8 mouse cellular contexts compared by ENCODE assay signal in the genomic region with DNA sequence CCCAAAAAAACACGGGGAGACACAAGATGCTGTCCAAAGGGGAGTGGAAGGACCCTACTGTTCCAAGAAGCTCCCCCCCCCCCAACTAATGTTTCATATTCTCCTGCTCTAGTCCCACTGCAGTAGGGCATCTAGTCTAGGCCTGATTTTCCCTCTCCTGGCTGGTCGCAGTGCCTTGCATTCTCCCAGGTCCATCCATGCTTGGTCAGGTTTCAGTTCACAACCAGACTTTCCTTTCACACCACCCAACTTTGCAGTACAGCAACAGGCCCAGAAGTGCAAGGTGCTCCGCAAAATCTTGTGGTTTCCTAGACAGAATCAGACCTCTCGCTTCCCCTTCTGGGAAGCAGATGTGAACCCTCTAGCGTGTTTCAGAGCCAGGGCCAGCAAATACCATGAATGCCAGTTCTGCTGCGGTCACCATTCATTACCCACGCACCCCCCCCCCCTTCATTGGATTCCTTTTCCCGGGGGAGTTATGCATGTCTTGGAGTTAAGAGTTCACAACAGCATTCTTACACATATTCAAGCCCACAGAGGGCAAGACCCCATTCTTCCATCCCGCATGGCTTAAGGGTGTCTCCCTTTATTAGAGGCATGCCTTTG. TPM values are rescaled to one million over a fixed set of nuclear protein-coding genes. Genes with fewer than 3 reads are reported as not detected.
DNase-seq lines count a peak whose midpoint lies in the region; ATAC-seq lines count a peak whose summit lies in the region.

No protein-coding gene starts in this region.

- H3K9me3 ChIP-seq in heart, embryonic 14.5 days (ENCODE audit: control insufficient read depth, low read length) = no peaks in the 10 kb centered on the region
- H3K9me3 ChIP-seq in embryonic facial prominence, embryonic 12.5 days = no peaks in the 10 kb centered on the region
- H3K9me3 ChIP-seq in limb, embryonic 11.5 days (ENCODE audit: control insufficient read depth, low read length) = no peaks in the 10 kb centered on the region

- WGBS in heart, embryonic 14.5 days = 40% methylated on average over 9 of the region's 9 CpGs
- 42% methylated on average over 9 of the region's 9 CpGs for WGBS in embryonic facial prominence, embryonic 12.5 days
- 56% methylated on average over 9 of the region's 9 CpGs for WGBS in limb, embryonic 11.5 days

- no peak for DNase-seq in heart, postnatal 4 days
- DNase-seq in limb, embryonic 11.5 days (ENCODE audit: low spot score) = peak; percentile 45
- DNase-seq in neural tube, embryonic 10.5 days (ENCODE audit: extremely low spot score, low spot score) = peak; percentile 49
- no peak for DNase-seq in retina, postnatal 1 day
- DNase-seq in right cerebral cortex, postnatal 4 days = no peak
- DNase-seq in cerebellum, adult 18-20 months = no peak

- H3K4me3 ChIP-seq in heart, embryonic 14.5 days (ENCODE audit: control insufficient read depth in 1 of 2, insufficient read depth in 1 of 2, low read depth in 1 of 2, low read length in 2 of 2) = peak overlapping the region in 1 of 2 experiments; percentile 69; a peak in 2 of 4 replicates
- peak overlapping the region; percentile 51 for H3K4me3 ChIP-seq in embryonic facial prominence, embryonic 12.5 days
- peak overlapping the region; percentile 47; the same call in 1 of the 2 replicates for H3K4me3 ChIP-seq in limb, embryonic 11.5 days (ENCODE audit: low read depth, low read length)

- no peak for ATAC-seq in heart, embryonic 14.5 days (ENCODE audit: insufficient number of reproducible peaks, insufficient read depth, low FRiP score, low read depth)
- no peak for ATAC-seq in embryonic facial prominence, embryonic 12.5 days (ENCODE audit: insufficient number of reproducible peaks, insufficient read depth, low FRiP score, low TSS enrichment)
- no peak for ATAC-seq in limb, embryonic 11.5 days (ENCODE audit: insufficient number of reproducible peaks, low FRiP score, low TSS enrichment, low read depth)

- no peaks in the 10 kb centered on the region for H3K36me3 ChIP-seq in heart, embryonic 14.5 days (ENCODE audit: control insufficient read depth, insufficient read depth, low read length)
- no peaks in the 10 kb centered on the region for H3K36me3 ChIP-seq in embryonic facial prominence, embryonic 12.5 days
- H3K36me3 ChIP-seq in limb, embryonic 11.5 days (ENCODE audit: control insufficient read depth, insufficient read depth, low read length) = no peaks in the 10 kb centered on the region

- peak overlapping the region; percentile 28 to 99 for H3K27ac ChIP-seq in heart, embryonic 14.5 days (replicated peaks in 1 of 2; ENCODE audit: control insufficient read depth in 1 of 2, insufficient read depth in 1 of 2, low read depth in 2 of 2, low read length in 2 of 2)
- H3K27ac ChIP-seq in embryonic facial prominence, embryonic 12.5 days = peak overlapping the region; percentile 98
- no peak overlapping the region; the same call in 1 of the 2 replicates for H3K27ac ChIP-seq in limb, embryonic 11.5 days (replicated peaks; ENCODE audit: low read depth, low read length)

- peak overlapping the region; percentile 75 for H3K4me2 ChIP-seq in heart, embryonic 14.5 days (ENCODE audit: low read length)
- H3K4me2 ChIP-seq in embryonic facial prominence, embryonic 12.5 days (replicated peaks) = peak overlapping the region; percentile 50
- H3K4me2 ChIP-seq in limb, embryonic 11.5 days (ENCODE audit: low read depth, severe bottlenecking) = peak overlapping the region; percentile 49

- H3K9ac ChIP-seq in heart, embryonic 14.5 days (ENCODE audit: low read length) = peak overlapping the region; percentile 85; the same call in 1 of the 2 replicates
- H3K9ac ChIP-seq in embryonic facial prominence, embryonic 12.5 days = no peak overlapping the region
- H3K9ac ChIP-seq in limb, embryonic 11.5 days (ENCODE audit: low read length) = no peak overlapping the region

- H3K4me1 ChIP-seq in heart, embryonic 14.5 days (ENCODE audit: control insufficient read depth in 2 of 2, insufficient read depth in 2 of 2, low read length in 2 of 2) = peaks cover 10 to 21% of the 10 kb centered on the region in 2 experiments
- H3K4me1 ChIP-seq in embryonic facial prominence, embryonic 12.5 days = peaks cover 9% of the 10 kb centered on the region
- H3K4me1 ChIP-seq in limb, embryonic 11.5 days (ENCODE audit: control insufficient read depth, insufficient read depth, low read length) = 0 out of 2 replicates have a peak, but pooled peaks cover 2% of the 10 kb centered on the region

- no peaks in the 10 kb centered on the region for H3K27me3 ChIP-seq in heart, embryonic 14.5 days (ENCODE audit: control insufficient read depth, insufficient read depth, low read length)
- no peaks in the 10 kb centered on the region for H3K27me3 ChIP-seq in embryonic facial prominence, embryonic 12.5 days
- H3K27me3 ChIP-seq in limb, embryonic 11.5 days (ENCODE audit: control insufficient read depth, insufficient read depth, low read length) = no peaks in the 10 kb centered on the region

RNA-seq across cellular contexts. Expression of a gene that starts 7.7 kb away (rescaled TPM):
- 0.58 and 0.59 TPM in 2 replicates for polyA plus RNA-seq in heart, embryonic 14.5 days (2014; fragmentation: Nextera tagmentation; extraction: Ambion mirVana)
- 1 to 10 TPM; 4.1 to 5.9 TPM for total RNA-seq in heart, postnatal 4 days (2021)
- 5.6 and 6.2 TPM in 2 replicates for polyA plus RNA-seq in embryonic facial prominence, embryonic 12.5 days (2016; fragmentation: Nextera tagmentation; extraction: Ambion mirVana)
- polyA plus RNA-seq in limb, embryonic 11.5 days (2014; fragmentation: Nextera tagmentation; extraction: Ambion mirVana) = 1.5 and 2.1 TPM in 2 replicates

RNA-seq across cellular contexts. Expression of a gene that starts 16.2 kb away (rescaled TPM):
- 0.24 and 0.26 TPM in 2 replicates for polyA plus RNA-seq in heart, embryonic 14.5 days (2014; fragmentation: Nextera tagmentation; extraction: Ambion mirVana)
- total RNA-seq in heart, postnatal 4 days (2021) = 1 to 10 TPM in 1 of 2 experiments, under 1 TPM in 1; 0.83 to 1.0 TPM
- 0.95 and 1.0 TPM in 2 replicates for polyA plus RNA-seq in embryonic facial prominence, embryonic 12.5 days (2016; fragmentation: Nextera tagmentation; extraction: Ambion mirVana)
- polyA plus RNA-seq in limb, embryonic 11.5 days (2014; fragmentation: Nextera tagmentation; extraction: Ambion mirVana) = 0.45 and 0.72 TPM in 2 replicates

RNA-seq across cellular contexts. Expression of a gene that starts 20.2 kb away (rescaled TPM):
- 34.5 and 34.8 TPM in 2 replicates for polyA plus RNA-seq in heart, embryonic 14.5 days (2014; fragmentation: Nextera tagmentation; extraction: Ambion mirVana)
- total RNA-seq in heart, postnatal 4 days (2021) = 10 to 100 TPM; 14.4 to 15.5 TPM
- 31.1 and 32.0 TPM in 2 replicates for polyA plus RNA-seq in embryonic facial prominence, embryonic 12.5 days (2016; fragmentation: Nextera tagmentation; extraction: Ambion mirVana)
- 29.0 and 31.5 TPM in 2 replicates for polyA plus RNA-seq in limb, embryonic 11.5 days (2014; fragmentation: Nextera tagmentation; extraction: Ambion mirVana)

RNA-seq across cellular contexts. Expression of a gene that starts 33.3 kb away (rescaled TPM):
- 15.7 and 19.4 TPM in 2 replicates for polyA plus RNA-seq in heart, embryonic 14.5 days (2014; fragmentation: Nextera tagmentation; extraction: Ambion mirVana)
- 10 to 100 TPM in 1 of 2 experiments, 1 to 10 TPM in 1; 7.4 to 10.1 TPM for total RNA-seq in heart, postnatal 4 days (2021)
- polyA plus RNA-seq in embryonic facial prominence, embryonic 12.5 days (2016; fragmentation: Nextera tagmentation; extraction: Ambion mirVana) = 29.9 and 33.1 TPM in 2 replicates
- 25.9 and 29.3 TPM in 2 replicates for polyA plus RNA-seq in limb, embryonic 11.5 days (2014; fragmentation: Nextera tagmentation; extraction: Ambion mirVana)

RNA-seq across cellular contexts. Expression of a gene that starts 46.1 kb away (rescaled TPM):
- polyA plus RNA-seq in heart, embryonic 14.5 days (2014; fragmentation: Nextera tagmentation; extraction: Ambion mirVana) = 54.5 and 61.7 TPM in 2 replicates
- 10 to 100 TPM; 28.9 to 32.4 TPM for total RNA-seq in heart, postnatal 4 days (2021)
- 68.1 and 77.9 TPM in 2 replicates for polyA plus RNA-seq in embryonic facial prominence, embryonic 12.5 days (2016; fragmentation: Nextera tagmentation; extraction: Ambion mirVana)
- polyA plus RNA-seq in limb, embryonic 11.5 days (2014; fragmentation: Nextera tagmentation; extraction: Ambion mirVana) = 49.1 and 53.2 TPM in 2 replicates

Comparison
In these comparisons a context has a peak if more than half of its experiments do, and no peak if none do; other contexts are left out.
1. DNase-seq: peak in limb, embryonic 11.5 days (single experiment) and neural tube, embryonic 10.5 days (single experiment); none in heart, postnatal 4 days (single experiment), retina, postnatal 1 day (single experiment), right cerebral cortex, postnatal 4 days (single experiment) and cerebellum, adult 18-20 months (0 of 2).
2. Peak in every context shown above with its lines, with median percentiles within 50 percentile points of each other: H3K4me2 ChIP-seq.